Mouse (Mus musculus) liver, adult 2 months (tissue): ENCODE data around the gene Acsl6. TPM values are rescaled to one million over a fixed set of nuclear protein-coding genes. Genes with fewer than 3 reads are reported as not detected.

Experiments
- DNase-seq: peaks from one replicate; pipeline ENCODE4 v3.0.0-alpha.2; 2011; ENCODE audit warnings: low read depth, low spot score; ENCODE audit errors: extremely low read depth
- H3K27ac ChIP-seq: fragments of 200-500 bp; replicated peaks from 2 replicates; pipeline ENCODE4 v1.5.1; 2012; ENCODE audit warnings: low read depth, mild to moderate bottlenecking, control low read depth, inconsistent platforms, low read length; ENCODE audit not compliant: insufficient read depth
- H3K27me3 ChIP-seq: fragments of 200-500 bp; 2 replicates; pipeline ENCODE4 v1.6.1; 2012; ENCODE audit warnings: mild to moderate bottlenecking, moderate library complexity, low read length, inconsistent platforms; ENCODE audit not compliant: control insufficient read depth, insufficient read depth
- H3K36me3 ChIP-seq: fragments of 200-500 bp; 2 replicates; pipeline ENCODE4 v1.6.1; 2012; ENCODE audit warnings: low read length, inconsistent platforms; ENCODE audit not compliant: control insufficient read depth, insufficient read depth
- H3K4me1 ChIP-seq: fragments of 200-500 bp; 2 replicates; pipeline ENCODE4 v1.6.1; 2011; ENCODE audit warnings: low read length; ENCODE audit not compliant: control insufficient read depth, insufficient read depth
- H3K4me3 ChIP-seq: fragments of 200-500 bp; 2 replicates; pipeline ENCODE4 v1.5.1; 2011; ENCODE audit warnings: low read depth, mild to moderate bottlenecking, control low read depth, low read length, moderate library complexity; ENCODE audit not compliant: insufficient read depth
- H3K79me2 ChIP-seq: fragments of 200-500 bp; 2 replicates; pipeline ENCODE4 v1.6.1; 2012; ENCODE audit warnings: inconsistent platforms, mild to moderate bottlenecking, low read length, moderate library complexity; ENCODE audit not compliant: control insufficient read depth, insufficient read depth
- H3K9ac ChIP-seq: fragments of 200-500 bp; 2 replicates; pipeline ENCODE4 v1.6.1; 2012; ENCODE audit warnings: low read depth, mild to moderate bottlenecking, control low read depth, inconsistent platforms, low read length
- CTCF ChIP-seq: fragments of 200-500 bp; IDR thresholded peaks from 2 replicates; pipeline ENCODE4 v1.5.1; 2011; ENCODE audit warnings: low read depth, low read length, control low read depth
- POLR2A ChIP-seq: fragments of 200-500 bp; IDR thresholded peaks from 2 replicates; pipeline ENCODE4 v1.6.1; 2011; ENCODE audit warnings: low read length, control low read depth; ENCODE audit not compliant: insufficient read depth; ENCODE audit errors: extremely low read depth
- WGBS: fragments of 180-500 bp; shearing (Covaris S2); methylation state at CpG from one replicate; pipeline ENCODE4 v1.1.7; 2018; 5-methylcytosine and 5-hydroxymethylcytosine counted together
- polyA plus RNA-seq: library from polyadenylated mRNA; depleted of rRNA; stranded (reverse); fragments of >200 nt; gene quantifications from 2 replicates; pipeline ENCODE4 v1.2.3, GENCODE M21; 2012
- total RNA-seq: library from RNA; depleted of rRNA; stranded (reverse); fragments of >200 nt; gene quantifications from 2 replicates; pipeline ENCODE4 v1.2.3, GENCODE M21; 2014

Gene Acsl6
- total and polyA plus RNA-seq, 2 experiments, result under 0.01 TPM; not detected in 1

GRCm38 (mm10) chr11:54351704-54352103 lies 48.1 kb downstream of the Acsl6 start:
- H3K9ac ChIP-seq, result no peak overlapping the region
- no peak for TF ChIP-seq CTCF
- no peak for TF ChIP-seq POLR2A
- no peak overlapping the region for H3K4me3 ChIP-seq
- H3K36me3 ChIP-seq, result no peaks in the 10 kb centered on the region
- no peak overlapping the region for H3K27ac ChIP-seq
- no peak for DNase-seq
- H3K27me3 ChIP-seq, result no peaks in the 10 kb centered on the region
- H3K4me1 ChIP-seq, result peaks cover 3% of the 10 kb centered on the region; the same call in 1 of the 2 replicates
- no peaks in the 10 kb centered on the region for H3K79me2 ChIP-seq
- WGBS, result 79% methylated on average over 5 of the region's 5 CpGs

DNA sequence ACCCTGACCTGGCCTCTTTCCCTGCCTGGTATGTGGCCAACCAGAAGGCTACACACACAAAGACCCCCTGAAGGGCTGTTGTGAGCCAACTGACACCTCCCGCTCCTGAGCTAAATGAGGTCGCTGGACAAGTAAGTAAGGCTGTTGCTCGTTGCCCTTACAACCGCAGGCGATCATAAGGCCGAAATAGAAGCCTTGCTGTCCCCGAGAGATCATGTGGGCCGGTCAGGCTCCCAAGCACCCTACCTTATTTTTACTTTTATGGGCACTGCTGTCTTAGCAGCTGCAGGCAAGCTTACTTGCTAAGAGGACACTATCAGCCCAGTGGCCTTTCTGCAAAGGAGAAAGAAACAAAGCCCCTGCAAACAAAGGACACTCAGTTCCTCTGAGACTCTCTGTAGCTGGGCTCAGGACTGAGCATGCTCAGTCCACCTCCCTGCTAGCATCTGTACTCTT lies 49.6 kb downstream of the Acsl6 start:
- no peaks in the 10 kb centered on the region for H3K27me3 ChIP-seq
- no peak overlapping the region for H3K4me3 ChIP-seq
- DNase-seq, result no peak
- no peak for TF ChIP-seq CTCF
- TF ChIP-seq POLR2A, result no peak
- H3K27ac ChIP-seq, result no peak overlapping the region
- H3K9ac ChIP-seq, result no peak overlapping the region
- H3K4me1 ChIP-seq, result peaks cover 3% of the 10 kb centered on the region; the same call in 1 of the 2 replicates
- 68% methylated on average over 8 of the region's 8 CpGs for WGBS
- no peaks in the 10 kb centered on the region for H3K79me2 ChIP-seq
- no peaks in the 10 kb centered on the region for H3K36me3 ChIP-seq

GRCm38 (mm10) chr11:54354595-54355563 lies 51.3 kb downstream of the Acsl6 start:
- WGBS, result 33% methylated on average over 15 of the region's 15 CpGs
- peak; percentile 84 for DNase-seq
- TF ChIP-seq CTCF, result peak; percentile 52
- no peak for TF ChIP-seq POLR2A
- H3K27me3 ChIP-seq, result no peaks in the 10 kb centered on the region
- no peak overlapping the region for H3K4me3 ChIP-seq
- H3K27ac ChIP-seq, result no peak overlapping the region
- no peaks in the 10 kb centered on the region for H3K36me3 ChIP-seq
- peaks cover 3% of the 10 kb centered on the region; the same call in 1 of the 2 replicates for H3K4me1 ChIP-seq
- H3K9ac ChIP-seq, result no peak overlapping the region
- no peaks in the 10 kb centered on the region for H3K79me2 ChIP-seq

- H3K27me3 ChIP-seq, result no peaks in the 10 kb centered on the region
- TF ChIP-seq POLR2A (no peak), CTCF (no peak)
- H3K4me1 ChIP-seq, result peaks cover 3% of the 10 kb centered on the region; the same call in 1 of the 2 replicates
- no peaks in the 10 kb centered on the region for H3K36me3 ChIP-seq
- H3K27ac ChIP-seq, result no peak overlapping the region
- 54% methylated on average over 7 of the region's 7 CpGs for WGBS
- H3K79me2 ChIP-seq, result no peaks in the 10 kb centered on the region
- H3K9ac ChIP-seq, result no peak overlapping the region
- DNase-seq, result no peak
- H3K4me3 ChIP-seq, result no peak overlapping the region
These were observed 52.0 kb downstream of the Acsl6 start for GRCm38 (mm10) chr11:54355564-54355955.

DNA sequence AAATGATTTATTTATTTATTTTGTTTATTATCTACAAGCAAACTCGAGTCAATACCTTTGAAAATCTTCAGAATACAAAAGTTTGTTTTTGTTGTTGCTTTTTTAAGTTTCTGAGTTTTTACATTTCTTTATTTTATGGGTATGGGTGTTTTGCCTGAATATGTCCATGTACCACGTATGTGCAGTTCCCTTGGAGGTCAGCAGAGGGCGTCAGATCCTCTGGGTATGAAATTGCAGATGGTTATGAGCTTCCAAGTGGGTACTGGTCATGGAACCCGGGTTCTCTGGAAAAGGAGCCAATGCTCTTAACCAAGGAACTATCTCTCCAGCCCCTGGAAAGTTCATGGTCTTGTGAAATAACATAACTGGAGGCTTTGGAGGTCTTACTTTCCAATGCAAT lies 53.1 kb downstream of the Acsl6 start:
- no peaks in the 10 kb centered on the region for H3K27me3 ChIP-seq
- DNase-seq, result peak; percentile 14
- H3K79me2 ChIP-seq, result no peaks in the 10 kb centered on the region
- H3K36me3 ChIP-seq, result no peaks in the 10 kb centered on the region
- no peak overlapping the region for H3K27ac ChIP-seq
- WGBS, result 66% methylated on average over 4 of the region's 4 CpGs
- TF ChIP-seq POLR2A, result no peak
- TF ChIP-seq CTCF, result peak; percentile 65
- no peak overlapping the region for H3K4me3 ChIP-seq
- H3K4me1 ChIP-seq, result peaks cover 3% of the 10 kb centered on the region; the same call in 1 of the 2 replicates
- H3K9ac ChIP-seq, result no peak overlapping the region

GRCm38 (mm10) chr11:54372553-54372952 lies 69.0 kb downstream of the Acsl6 start:
- H3K4me1 ChIP-seq, result no peaks in the 10 kb centered on the region
- TF ChIP-seq POLR2A (no peak), CTCF (no peak)
- no peak overlapping the region for H3K27ac ChIP-seq
- no peaks in the 10 kb centered on the region for H3K36me3 ChIP-seq
- no peak for DNase-seq
- H3K4me3 ChIP-seq, result no peak overlapping the region
- no peak overlapping the region for H3K9ac ChIP-seq
- H3K27me3 ChIP-seq, result no peaks in the 10 kb centered on the region
- H3K79me2 ChIP-seq, result no peaks in the 10 kb centered on the region
